Mouse (Mus musculus): ENCODE results near the gene Glt1d1. TPM values are rescaled to one million over a fixed set of nuclear protein-coding genes. Genes with fewer than 3 reads are reported as not detected.
A peak's percentile ranks its signal among the peaks of the same experiment; 100 is the strongest.
"Not testable (repeated sequence)": the region's sequence is repeated elsewhere in the genome, so short reads cannot be mapped to it uniquely, and the experiment has no call there.

Glt1d1 gene
- polyA plus RNA-seq, 1 experiment from 2014 or later = 0.79 TPM

DNA sequence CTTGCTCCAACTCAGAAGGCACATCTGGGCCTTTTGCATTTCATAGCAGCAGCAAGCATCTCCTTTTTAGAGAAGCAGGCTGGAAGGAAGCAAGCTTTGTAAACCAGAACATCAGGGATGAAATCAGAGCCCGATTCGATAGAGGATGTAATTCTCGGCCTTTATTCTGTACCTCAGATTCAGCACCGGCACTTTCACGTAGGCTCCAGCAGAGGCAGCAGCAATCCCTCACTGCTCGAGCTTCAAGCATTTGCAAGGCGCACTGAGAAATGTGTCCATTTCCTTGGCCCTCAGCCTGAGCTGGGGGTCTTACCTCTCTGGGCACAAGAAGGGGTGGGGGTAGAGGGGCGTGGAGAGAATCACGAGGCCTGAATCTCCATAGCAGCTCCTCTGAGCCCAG is 76.1 kb downstream of the Glt1d1 start:
- no peaks in the 10 kb centered on the region for H3K4me1 ChIP-seq
- H3K9ac ChIP-seq = no peak overlapping the region
- no peak overlapping the region for H3K4me3 ChIP-seq
- H3K9me3 ChIP-seq = no peaks in the 10 kb centered on the region
- no peak for ATAC-seq (ENCODE audit: low FRiP score, low read depth)
- H3K36me3 ChIP-seq = no peaks in the 10 kb centered on the region
- no peaks in the 10 kb centered on the region for H3K27me3 ChIP-seq
- H3K4me2 ChIP-seq (replicated peaks) = no peak overlapping the region
- 61% methylated on average over 9 of the region's 9 CpGs for WGBS
- H3K27ac ChIP-seq = no peak overlapping the region

DNA sequence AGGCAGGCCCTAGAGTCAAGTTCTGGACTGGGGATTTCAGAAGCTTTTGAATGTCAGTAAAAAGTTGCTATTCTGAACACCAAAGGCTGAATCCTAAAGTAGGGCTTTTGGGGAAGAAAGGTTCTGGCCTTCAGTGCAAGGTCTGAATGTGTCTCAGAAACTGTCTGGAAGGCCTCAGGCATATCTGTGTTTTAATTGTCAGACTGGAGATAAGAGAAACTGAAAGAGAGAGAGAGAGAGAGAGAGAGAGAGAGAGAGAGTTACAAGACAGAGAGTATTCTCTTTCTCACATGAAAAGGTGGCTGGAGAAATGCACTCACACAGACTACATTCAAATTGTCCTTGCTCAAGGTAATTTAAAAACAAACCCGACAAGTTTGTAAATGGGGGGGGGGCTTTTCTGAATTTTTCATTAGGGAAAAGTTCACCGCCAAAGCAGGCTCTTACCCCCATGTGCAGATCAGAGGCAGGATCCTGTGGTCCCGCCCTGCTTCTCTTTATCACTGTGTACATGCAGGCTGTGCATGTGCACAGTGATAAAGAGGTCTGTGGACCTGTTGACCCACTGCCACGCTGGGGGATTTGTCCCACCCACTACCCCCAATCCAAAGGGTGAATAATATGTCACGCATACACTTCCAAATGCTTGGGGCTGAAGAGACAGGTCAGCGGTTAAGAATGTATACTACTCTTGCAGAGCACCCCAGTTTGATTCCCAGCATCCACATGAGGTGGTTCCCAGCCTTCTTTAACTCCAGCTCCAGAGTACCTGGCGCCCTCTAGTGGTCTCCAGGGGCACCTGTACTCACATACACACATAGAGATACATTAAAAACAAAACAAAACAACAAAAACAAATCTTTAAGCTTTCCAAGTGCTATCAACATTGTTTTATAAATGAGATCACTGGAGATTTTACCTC is 83.0 kb downstream of the Glt1d1 start:
- H3K27ac ChIP-seq = no peak overlapping the region
- H3K27me3 ChIP-seq = no peaks in the 10 kb centered on the region
- 73% methylated on average over 7 of the region's 7 CpGs for WGBS
- 0 out of 2 replicates have a peak, but pooled peaks cover 3% of the 10 kb centered on the region for H3K4me1 ChIP-seq
- H3K9ac ChIP-seq = no peak overlapping the region
- H3K36me3 ChIP-seq = no peaks in the 10 kb centered on the region
- H3K4me2 ChIP-seq (replicated peaks) = no peak overlapping the region
- ATAC-seq (ENCODE audit: low FRiP score, low read depth) = no peak
- H3K4me3 ChIP-seq = no peak overlapping the region
- no peaks in the 10 kb centered on the region for H3K9me3 ChIP-seq

DNA sequence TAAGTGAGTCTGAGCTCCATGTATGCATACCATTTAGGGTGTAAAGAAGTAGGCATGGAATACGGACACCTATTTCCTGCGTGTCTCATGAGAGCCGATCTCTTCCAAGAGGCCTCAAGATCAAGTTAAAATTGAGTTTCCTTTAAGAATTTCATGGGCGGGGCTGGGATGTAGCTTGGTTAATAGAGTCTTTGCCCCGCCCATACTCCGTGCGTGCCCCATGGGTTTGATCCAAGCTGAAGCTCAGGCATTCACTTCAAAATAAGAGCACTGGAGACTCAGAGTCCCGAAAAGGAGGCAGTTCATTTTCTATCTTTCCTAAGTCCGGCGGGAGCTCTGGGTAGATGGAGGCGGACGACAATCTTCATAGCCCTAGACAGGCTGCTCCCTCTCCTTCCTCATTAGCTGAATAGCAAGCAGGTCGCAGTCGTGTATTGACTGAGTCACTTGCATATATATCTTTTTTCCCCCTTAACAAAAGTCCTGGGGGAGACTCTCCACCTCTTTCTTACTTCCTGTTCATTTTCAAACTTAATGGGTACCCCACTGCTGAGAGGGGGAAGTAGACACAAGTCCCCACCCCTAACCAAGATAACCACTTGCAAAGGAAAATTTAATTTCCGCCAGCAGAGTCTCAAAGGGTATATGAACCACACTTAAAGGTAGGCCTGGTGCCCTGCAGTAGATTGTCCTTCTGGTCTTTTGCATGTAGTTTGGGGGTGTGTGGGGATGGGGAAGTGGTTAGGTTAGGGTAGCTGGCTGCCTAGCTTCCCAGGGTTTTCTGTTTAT is 88.7 kb downstream of the Glt1d1 start:
- ATAC-seq (ENCODE audit: low FRiP score, low read depth) = no peak

DNA sequence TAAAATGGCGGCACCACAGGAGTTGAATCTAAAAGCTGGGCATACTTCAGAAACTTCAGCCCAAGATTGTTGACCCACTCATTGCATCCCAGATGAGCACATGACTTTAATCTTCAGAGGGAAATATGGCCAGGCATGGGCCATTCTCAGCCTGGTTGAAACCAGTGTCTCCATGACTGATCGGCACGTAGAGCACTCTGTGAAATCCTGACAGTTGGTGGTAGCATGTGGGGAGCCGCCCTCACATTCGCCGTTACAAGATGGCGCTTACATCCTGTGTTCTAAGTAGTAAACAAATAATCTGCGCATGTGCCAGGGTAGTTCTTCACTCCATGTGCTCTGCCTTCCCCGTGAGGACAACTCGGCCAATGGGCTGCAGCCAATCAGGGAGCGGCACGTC is 90.1 kb downstream of the Glt1d1 start:
- H3K27ac ChIP-seq; H3K4me3 ChIP-seq; H3K9me3 ChIP-seq; H3K9ac ChIP-seq; H3K27me3 ChIP-seq; H3K36me3 ChIP-seq; ATAC-seq (ENCODE audit: low FRiP score, low read depth); H3K4me1 ChIP-seq; H3K4me2 ChIP-seq (replicated peaks): not testable (repeated sequence)
- 97% methylated on average over 12 of the region's 12 CpGs for WGBS

More for the DNA sequence above, 88.7 kb downstream of the Glt1d1 start:
- WGBS = 29% methylated on average over 15 of the region's 15 CpGs
- Histone ChIP-seq H3K4me1 (0 out of 2 replicates have a peak, but pooled peaks cover 3% of the 10 kb centered on the region), H3K4me3 (no peak overlapping the region), H3K9me3 (no peaks in the 10 kb centered on the region), H3K4me2 (replicated peaks) (peak overlapping the region; percentile 36), H3K36me3 (no peaks in the 10 kb centered on the region), H3K9ac (no peak overlapping the region), H3K27ac (no peak overlapping the region), H3K27me3 (no peaks in the 10 kb centered on the region)

DNA sequence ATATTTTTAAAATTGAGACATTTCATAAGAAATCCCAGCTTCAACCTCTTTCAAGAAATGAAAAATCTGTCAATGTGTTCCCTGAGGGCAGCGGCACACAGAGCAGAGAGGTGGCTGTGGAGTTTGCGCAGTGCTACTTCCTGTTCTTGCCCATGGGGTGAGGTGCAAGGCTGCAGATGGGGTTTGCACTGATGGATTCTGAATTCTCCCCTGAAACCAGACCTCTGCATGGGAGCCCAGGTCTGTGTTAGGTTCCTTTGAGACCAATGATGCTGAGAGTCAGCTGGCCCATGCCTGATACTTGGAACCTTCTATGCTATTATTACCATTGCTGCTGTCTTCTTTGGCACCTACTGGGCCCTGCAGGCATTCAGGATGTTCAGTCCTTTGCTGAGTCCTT is 98.3 kb downstream of the Glt1d1 start:
- H3K27me3 ChIP-seq = no peaks in the 10 kb centered on the region
- H3K27ac ChIP-seq = no peak overlapping the region
- 0 out of 2 replicates have a peak, but pooled peaks cover 4% of the 10 kb centered on the region for H3K9me3 ChIP-seq
- 89% methylated on average over 2 of the region's 2 CpGs for WGBS
- H3K36me3 ChIP-seq = no peaks in the 10 kb centered on the region
- ATAC-seq (ENCODE audit: low FRiP score, low read depth) = no peak
- no peak overlapping the region for H3K9ac ChIP-seq
- no peak overlapping the region for H3K4me2 ChIP-seq (replicated peaks)
- no peak overlapping the region for H3K4me3 ChIP-seq
- no peaks in the 10 kb centered on the region for H3K4me1 ChIP-seq

DNA sequence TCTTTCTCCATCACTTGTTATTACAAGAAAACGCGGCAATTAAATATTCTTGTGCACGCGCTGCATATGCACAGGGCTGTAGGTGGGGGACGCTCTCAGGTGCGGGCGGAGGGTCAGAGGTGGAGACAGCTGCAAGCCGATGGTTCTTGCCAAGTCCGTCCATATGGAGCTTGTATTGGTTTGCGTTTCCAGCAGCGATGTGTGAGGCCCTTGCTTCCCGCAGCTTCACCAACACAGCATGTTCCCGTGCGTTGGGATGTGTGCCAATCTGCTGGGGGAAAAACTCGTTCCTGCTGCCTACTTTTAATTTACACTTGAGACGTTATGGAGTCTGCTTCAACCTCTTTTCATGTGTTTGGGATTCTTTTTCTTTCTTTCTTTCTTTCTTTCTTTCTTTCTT is 109.3 kb downstream of the Glt1d1 start:
- Histone ChIP-seq H3K27ac (no peak overlapping the region), H3K4me3 (no peak overlapping the region), H3K9ac (no peak overlapping the region), H3K4me2 (replicated peaks) (no peak overlapping the region), H3K4me1 (no peaks in the 10 kb centered on the region), H3K36me3 (no peaks in the 10 kb centered on the region), H3K27me3 (no peaks in the 10 kb centered on the region), H3K9me3 (no peaks in the 10 kb centered on the region)
- WGBS = 77% methylated on average over 16 of the region's 16 CpGs
- no peak for ATAC-seq (ENCODE audit: low FRiP score, low read depth)

DNA sequence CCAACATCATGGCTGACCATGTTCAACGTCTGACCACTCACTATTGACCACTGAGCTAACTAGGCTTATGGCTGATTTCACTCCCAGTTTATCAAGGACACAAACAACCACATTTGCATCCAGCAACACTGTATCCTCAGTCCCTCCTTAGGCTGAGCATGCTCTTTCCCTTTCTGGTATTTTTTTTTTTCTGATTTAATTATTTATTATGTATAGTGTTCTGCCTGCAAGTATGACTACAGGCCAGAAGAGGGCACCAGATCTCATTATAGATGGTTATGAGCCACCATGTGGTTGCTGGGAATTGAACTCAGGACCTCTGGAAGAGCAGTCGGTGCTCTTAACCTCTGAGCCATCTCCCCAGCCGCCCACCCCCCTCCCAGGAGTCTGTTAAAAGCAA is 117.5 kb downstream of the Glt1d1 start:
- not testable (repeated sequence) for H3K9me3 ChIP-seq; H3K4me2 ChIP-seq (replicated peaks); H3K36me3 ChIP-seq; H3K27me3 ChIP-seq; H3K4me1 ChIP-seq; H3K9ac ChIP-seq; H3K27ac ChIP-seq; ATAC-seq (ENCODE audit: low FRiP score, low read depth); H3K4me3 ChIP-seq
- 92% methylated on average over 3 of the region's 3 CpGs for WGBS

DNA sequence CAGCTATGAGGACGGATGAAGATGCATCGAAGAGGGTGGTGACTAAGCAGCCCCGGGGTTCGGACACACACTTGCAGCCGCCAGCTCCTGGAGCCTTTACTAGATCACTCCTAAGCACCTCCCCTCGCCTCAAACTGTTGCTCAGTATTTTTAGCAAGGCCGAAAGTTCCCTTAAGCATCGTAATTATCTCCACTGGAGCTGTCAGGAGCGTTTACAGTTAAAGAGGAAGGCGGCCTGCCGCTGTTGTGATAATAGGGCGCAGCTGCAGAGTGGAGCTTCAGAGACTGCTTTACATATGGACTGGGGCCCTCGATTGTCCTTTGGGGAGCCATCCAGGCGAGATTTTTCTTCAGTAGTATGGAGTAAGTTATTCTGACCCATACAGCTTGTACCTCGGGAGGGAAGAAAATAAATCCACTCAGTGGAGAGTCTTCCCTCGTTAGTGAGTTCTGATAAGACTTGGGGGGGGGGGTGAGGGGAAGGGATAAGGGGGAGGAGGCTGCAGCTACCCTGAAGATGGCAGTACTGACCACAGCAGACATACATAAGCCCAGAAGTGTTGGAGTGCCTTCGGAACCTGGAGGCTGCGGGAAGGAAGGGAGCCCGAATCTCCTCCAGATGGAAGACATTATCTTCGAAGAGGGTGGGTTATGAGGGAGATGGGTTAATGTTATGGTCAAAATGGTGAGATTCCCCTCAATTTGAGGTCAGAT is 119.4 kb downstream of the Glt1d1 start:
- Histone ChIP-seq H3K4me1 (peaks cover 7% of the 10 kb centered on the region; the same call in 1 of the 2 replicates), H3K27me3 (peaks cover 3% of the 10 kb centered on the region; the same call in 1 of the 2 replicates), H3K4me3 (no peak overlapping the region), H3K4me2 (replicated peaks) (peak overlapping the region; percentile 9; the same call in 1 of the 2 replicates), H3K9me3 (no peaks in the 10 kb centered on the region), H3K9ac (no peak overlapping the region; the same call in 1 of the 2 replicates), H3K27ac (no peak overlapping the region), H3K36me3 (no peaks in the 10 kb centered on the region)
- 22% methylated on average over 20 of the region's 20 CpGs for WGBS
- no peak for ATAC-seq (ENCODE audit: low FRiP score, low read depth)

DNA sequence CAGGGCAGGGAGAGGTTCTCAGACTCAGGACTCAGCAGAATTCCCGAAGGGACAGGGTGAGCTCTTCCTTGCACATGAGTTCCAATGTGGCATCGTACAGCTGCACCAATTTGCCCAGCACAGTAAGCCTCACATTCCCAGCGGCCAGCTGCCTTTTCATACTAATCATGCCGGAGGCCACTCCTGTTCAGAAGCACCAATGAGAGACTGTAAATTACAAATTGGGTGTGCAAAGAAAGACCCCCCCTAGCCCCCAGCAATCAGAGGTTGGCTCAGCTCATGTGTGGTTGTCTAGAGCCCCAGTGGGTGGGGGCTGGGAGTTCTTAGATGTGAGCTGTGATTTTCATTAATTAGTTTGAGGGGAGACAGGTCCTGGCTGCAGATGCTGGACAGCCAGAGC is 123.5 kb downstream of the Glt1d1 start:
- Histone ChIP-seq H3K4me2 (replicated peaks) (no peak overlapping the region), H3K27ac (no peak overlapping the region), H3K4me3 (no peak overlapping the region), H3K9me3 (no peaks in the 10 kb centered on the region), H3K36me3 (no peaks in the 10 kb centered on the region), H3K9ac (no peak overlapping the region), H3K27me3 (peaks cover 3% of the 10 kb centered on the region; the same call in 1 of the 2 replicates), H3K4me1 (peaks cover 7% of the 10 kb centered on the region; the same call in 1 of the 2 replicates)
- ATAC-seq (ENCODE audit: low FRiP score, low read depth) = no peak
- WGBS = 74% methylated on average over 4 of the region's 4 CpGs

DNA sequence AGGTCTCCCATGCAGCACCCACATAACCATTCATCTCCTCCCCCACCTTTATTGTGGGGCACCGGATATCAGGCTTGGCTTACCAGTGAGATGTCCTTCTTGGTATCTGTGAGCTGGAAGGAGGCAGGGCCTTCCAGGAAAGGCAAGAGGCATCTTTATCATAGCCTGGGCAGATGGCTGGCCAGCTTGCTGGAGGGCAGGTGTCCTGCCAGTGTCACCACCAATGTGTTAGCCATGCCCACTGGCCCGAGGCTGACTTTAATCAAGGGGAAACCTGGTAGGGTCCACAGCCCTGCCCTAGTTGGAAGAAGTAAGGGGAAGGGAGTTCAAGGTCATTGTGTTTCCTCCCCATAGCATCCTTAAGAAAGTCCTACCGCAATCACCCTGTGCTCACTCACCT is 123.9 kb downstream of the Glt1d1 start:
- H3K9ac ChIP-seq = no peak overlapping the region
- no peak for ATAC-seq (ENCODE audit: low FRiP score, low read depth)
- WGBS = 77% methylated on average over 3 of the region's 3 CpGs
- H3K4me3 ChIP-seq = no peak overlapping the region
- no peak overlapping the region for H3K27ac ChIP-seq
- no peaks in the 10 kb centered on the region for H3K36me3 ChIP-seq
- no peaks in the 10 kb centered on the region for H3K9me3 ChIP-seq
- H3K4me2 ChIP-seq (replicated peaks) = no peak overlapping the region
- peaks cover 6% of the 10 kb centered on the region; the same call in 1 of the 2 replicates for H3K4me1 ChIP-seq
- no peaks in the 10 kb centered on the region for H3K27me3 ChIP-seq

DNA sequence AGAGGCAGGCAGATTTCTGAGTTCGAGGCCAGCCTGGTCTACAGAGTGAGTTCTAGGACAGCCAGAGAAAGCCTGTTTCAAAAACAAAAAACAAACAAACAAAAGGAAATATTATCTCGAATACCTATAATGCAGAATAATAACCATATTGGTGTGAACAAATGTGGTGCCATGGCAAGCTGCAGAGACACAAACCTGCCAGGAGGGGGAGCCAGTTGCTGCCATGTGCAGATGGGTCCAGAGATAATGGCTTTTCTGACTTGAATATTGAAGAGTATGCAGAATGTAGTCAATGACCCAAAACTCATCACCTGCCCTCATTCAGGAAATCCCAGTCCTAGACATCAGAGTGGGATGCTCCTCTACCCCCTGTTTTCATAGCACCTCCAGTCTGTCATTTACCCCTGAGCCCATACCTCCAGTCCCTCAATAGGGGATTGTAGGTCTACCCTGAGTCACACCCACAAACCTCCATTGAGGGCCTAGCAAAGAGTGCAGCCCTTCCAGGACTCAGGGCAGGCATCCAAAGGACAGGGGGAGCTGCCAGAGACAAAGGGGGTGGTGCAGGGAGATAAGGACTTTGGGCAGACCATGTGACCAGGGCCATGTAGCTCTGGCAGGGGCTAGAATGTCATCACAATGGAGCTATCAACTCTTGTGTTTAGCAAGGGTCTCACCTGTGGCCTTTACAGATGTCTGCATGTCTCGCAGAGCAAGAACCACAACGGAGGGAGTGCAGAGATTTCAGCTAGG is 124.8 kb downstream of the Glt1d1 start:
- WGBS = 85% methylated on average over 4 of the region's 4 CpGs
- ATAC-seq (ENCODE audit: low FRiP score, low read depth) = no peak

More for the DNA sequence above, 124.8 kb downstream of the Glt1d1 start:
- Histone ChIP-seq H3K9me3 (no peaks in the 10 kb centered on the region), H3K4me2 (replicated peaks) (no peak overlapping the region), H3K27me3 (no peaks in the 10 kb centered on the region), H3K4me1 (no peaks in the 10 kb centered on the region), H3K9ac (no peak overlapping the region), H3K4me3 (no peak overlapping the region), H3K27ac (no peak overlapping the region), H3K36me3 (no peaks in the 10 kb centered on the region)
